Mouse (Mus musculus) mesoderm, embryonic 11.5 days (tissue): ENCODE measurements around the gene Srsf4.

Experiments
- DNase-seq: peaks from one replicate; pipeline ENCODE4 v3.0.0-alpha.2; 2012; ENCODE audit warnings: low read depth, low spot score

Gene Srsf4

DNA sequence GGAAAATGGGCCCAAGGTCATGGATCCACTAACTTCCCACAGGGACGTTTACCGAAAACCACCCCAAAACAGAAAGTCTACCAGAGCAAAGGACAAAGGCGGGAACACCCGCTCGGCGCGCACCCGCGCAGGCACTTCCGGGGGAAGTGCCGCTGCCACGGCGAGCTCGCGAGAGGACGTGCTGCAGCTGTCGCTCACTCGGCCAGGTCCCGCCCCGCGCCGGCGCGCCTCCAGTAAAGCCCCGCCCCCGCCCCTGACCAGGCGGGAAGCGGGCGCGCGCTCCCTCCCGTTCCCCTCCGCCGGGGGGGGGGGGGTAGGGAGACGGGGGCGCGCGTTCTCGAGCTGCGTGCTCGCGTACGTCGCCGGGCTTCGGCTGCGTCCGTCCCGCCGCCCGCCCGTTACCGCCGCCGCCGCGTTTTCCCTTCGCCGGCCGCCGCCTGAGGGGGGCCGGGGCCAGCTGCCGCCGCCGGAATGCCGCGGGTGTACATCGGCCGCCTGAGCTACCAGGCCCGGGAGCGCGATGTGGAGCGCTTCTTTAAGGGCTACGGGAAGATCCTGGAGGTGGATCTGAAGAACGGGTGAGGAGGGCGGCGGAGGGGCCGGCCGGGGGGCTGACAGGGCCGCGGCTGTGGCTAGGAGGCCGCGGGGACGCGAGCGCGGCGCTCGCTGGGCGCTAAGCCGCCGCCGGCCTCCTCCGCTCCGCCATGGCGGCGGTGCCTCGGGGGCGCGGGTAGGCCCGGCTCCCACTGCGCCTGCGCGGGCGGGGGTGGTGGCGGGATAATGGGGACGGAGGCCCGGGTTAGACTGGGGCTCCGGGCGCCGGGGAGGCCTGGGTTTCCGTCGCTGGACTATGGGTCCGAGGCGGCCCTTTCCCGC, at the start of gene Srsf4:
Gene Srsf4 (plus strand): TSS at position 325 of the 876 bp plus-strand sequence.
- DNase-seq, result peak; percentile 98

DNA sequence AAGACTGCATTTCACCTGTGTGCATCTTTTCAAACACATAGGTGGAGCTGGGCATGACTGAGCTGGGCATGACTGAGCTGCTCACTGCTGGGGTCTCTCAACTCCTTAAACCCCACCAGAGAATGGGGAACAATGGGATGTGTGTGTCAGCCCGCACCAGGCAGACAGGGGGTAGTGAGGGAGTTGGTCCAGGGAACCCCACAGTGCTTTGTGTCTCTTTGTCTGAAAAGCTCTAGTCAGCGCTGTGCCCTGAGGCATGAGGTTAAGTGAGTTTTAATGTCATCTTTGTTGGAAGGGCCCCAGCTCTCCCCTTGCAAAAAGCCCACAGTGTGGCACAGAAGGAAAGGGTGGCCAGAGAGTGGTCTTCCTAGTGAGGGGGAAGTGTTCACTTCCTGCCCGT, 48.5 kb upstream of the Srsf4 start:
- peak; percentile 45 for DNase-seq

DNA sequence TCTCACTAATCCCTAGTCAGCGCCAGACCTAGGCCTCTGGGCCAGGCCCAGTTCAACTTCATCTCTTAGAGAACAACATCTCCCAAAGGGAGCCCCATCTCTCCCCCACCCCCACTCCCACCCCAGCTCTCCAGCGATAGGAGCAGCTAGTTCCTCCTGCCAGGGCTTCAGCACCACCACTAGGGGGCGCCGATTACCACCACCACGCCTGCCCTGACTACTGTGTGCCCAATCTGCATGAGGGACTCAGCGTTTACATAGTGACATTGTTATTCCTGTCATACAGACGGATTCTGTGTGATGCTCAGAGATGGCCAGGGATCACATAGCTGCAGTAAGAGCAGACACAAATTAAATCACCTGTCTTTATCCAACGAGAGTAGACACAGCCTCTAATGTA, 47.6 kb upstream of the Srsf4 start:
- DNase-seq, result no peak

DNA sequence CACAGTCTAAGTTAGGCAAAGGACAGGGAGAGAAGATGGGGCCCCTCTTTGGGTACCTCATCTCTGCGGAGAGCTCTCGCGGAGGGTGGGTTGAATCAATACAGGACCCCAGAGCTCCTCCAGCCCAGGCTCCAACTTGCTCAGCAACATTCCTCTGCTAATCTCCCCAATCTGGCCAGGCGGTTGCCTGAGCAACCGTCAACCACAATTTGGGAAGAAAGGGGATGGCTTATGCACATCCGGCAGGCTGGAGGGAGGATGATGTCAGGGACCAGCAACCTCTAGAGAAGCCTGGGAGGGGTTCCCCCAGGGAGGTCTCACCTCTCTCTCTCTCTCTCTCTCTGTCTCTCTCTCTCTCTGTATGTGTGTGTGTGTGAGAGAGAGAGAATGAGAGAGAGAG, 46.5 kb upstream of the Srsf4 start:
- peak; percentile 82 for DNase-seq

DNA sequence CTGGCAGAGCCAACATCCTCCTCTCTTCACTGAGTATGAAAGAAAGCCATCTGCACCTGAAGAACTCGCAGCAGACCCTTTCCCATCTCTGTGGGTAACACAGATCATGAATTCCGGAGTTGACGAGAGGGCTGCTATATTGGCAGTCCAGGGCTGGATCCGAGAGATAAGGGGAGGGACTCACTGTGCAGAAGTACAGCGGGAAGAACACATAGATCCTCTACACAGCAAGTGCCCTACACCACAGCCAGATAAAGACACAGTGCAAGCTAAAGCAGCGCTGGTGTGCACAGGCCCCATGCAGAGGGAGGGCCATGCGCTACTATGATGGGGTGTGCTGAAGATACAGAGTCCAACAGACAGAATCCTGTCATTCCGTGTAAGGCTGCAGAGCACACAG, 44.3 kb upstream of the Srsf4 start:
- DNase-seq, result no peak

DNA sequence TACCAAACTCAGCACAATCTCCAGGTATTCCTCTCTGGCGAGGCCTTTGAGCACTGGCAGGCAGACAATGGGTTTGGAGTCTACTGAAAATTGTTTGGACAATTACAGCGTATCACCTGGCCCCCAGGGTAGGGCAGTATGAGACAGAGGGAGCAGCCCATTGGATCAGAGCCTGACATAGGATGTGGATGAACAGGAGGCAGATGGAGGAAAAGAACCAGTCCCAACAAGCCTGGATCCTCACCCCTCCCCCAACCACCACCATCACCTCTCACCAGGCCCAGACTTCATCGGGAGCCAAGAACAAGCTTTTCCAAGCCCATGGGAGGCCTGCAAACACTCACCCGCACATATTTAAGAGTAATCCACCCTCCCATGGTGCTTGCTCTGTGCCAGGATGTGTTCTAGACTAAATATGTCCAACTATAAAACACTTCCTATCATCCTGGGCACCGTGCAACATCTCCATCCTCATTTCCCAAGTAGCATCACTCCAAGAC, 41.8 kb upstream of the Srsf4 start:
- DNase-seq, result no peak

DNA sequence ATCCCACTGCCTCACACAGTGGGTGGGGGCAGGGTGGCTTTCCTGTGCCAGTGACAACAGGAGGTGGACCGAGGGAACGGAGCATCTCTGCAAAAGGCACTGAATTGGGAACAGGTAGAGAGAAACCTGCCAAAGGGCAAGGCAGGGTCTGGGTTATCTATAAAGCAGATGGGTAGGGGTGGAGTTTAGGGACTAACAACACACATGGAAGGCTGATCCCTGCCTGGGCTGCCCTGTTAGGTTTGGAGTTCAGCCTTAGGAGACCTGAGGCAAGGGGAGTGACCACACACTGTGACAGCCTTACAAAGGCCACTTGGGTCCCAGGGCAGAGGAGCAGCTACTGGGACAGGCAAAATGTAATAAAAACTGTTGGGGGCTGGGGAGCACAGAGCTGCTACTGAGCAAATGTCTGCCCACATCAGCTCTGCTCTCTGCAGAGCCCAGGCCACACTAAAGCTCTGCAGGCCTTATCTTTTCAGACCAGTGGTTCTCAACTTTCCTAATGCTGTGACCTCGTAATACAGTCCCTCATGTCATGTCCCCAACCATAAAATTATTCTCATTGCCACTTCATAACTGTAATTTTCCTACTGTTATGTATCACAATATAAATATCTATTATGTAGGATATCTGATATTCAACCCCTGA, 40.5 kb upstream of the Srsf4 start:
- DNase-seq, result no peak

DNA sequence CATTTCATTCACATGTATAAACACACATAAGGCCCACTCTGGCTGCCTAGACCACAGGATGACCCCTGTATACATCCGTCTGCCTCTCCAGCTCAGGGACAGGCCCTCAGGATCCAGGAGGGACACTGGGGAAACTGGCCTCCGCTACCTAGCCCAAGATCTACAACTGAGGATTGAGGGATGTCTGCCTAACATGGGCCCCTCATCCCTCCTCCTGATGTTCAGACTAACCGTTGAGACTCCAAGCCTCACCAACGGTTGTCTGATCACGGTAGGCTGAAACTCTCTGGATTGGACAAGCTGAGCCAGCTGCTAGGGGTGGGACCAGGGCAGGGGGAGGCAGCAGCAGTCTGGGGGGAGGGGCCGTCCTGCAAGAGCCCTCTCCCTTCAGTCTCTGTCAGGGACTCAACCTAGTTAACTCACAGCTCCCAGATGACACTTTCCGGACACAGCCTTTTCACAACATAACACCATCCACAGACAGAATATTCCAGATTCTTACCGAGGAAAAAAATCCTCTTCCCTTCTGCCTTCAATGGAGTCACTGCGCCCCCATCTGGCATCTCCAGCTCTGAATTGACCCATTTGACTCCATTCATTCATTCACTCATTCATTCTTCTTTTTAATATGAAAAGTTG, 39.3 kb upstream of the Srsf4 start:
- peak; percentile 47 for DNase-seq

DNA sequence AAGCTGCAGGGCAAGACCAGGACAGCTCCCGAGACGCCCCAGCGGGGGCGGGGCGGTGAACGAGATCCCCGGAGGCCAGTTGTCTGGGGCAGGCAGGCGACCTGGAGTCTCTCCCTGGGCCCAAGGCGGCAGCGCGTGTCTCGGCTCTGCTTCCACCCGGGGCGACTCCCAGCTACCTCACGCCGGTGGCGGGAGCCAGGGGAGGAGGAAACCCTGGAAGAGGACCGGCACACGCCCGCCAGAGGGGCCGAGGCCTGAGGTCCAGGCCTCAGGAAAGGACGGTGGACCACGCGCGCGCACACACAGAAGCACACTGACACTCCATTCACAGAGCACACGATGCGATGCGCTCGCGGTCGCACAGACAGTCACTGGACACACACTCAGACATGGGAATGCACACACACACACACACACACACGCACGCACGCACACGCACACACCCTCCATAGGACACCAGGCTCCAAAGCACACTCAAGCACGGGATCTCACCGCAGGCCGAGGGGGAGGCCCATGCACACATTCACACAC, 37.0 kb upstream of the Srsf4 start:
- DNase-seq, result peak; percentile 45

DNA sequence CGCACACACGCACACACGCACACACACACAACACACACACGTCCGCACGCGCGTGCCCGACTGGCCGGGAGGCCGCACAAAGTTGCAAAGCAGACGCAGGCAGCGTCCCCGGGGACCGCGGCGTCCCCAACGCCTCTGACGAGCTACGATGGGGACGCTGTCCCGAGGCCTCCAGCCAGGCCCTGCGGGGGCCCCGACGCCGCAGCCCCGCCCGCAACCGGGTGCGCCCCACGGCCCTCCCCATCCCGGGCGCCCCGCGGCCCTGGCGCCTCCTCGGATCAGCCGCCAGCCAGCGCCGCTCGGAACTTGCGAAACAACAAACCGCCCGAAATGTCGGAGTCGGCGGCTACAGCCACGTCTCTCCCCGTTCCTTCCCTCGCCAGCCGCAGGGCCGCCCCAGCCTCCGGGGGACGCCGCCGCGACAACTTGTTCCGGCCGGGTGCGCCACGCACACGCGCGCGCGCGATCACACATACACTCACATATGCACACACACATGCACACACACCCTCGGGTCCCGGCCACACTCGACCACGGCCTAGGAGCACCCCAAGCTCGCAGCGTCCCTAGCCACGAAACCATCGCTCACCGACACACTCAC, 36.4 kb upstream of the Srsf4 start:
- no peak for DNase-seq

DNA sequence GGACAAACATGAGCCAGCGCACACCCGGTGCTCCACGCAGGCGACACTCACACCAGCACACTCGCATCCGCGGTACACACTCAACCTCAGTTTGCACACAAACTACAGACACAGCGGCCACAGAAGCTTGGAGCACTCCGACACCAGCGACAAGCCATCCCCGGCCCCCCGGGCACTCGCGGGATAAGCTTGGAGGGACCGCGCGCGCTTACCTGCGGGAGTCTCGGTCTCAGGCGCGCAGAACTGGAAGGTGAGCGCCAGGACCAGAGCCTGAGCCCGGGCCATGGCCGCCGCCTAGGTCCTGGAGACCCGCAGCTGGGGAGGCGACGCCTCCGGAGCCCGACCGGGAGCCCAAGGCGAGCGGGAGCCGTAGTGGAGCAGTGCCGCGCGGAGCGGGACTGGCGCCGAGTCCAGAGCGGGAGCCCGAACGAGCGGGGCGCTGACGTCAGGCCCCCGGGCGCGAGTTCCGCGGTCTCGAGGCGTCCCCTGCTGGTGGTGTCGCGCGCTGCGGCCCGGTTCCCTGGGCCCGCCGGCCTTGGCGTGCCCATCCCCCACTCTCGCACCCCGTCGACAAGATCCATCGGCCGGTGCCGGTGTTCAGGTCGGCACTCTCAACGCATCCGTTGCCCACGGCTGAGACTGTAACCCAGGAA, 35.4 kb upstream of the Srsf4 start, which contains the start of gene Ptpru:
Gene Ptpru (minus strand): TSS at position 417 of the 653 bp plus-strand sequence.
- peak; percentile 87 for DNase-seq

DNA sequence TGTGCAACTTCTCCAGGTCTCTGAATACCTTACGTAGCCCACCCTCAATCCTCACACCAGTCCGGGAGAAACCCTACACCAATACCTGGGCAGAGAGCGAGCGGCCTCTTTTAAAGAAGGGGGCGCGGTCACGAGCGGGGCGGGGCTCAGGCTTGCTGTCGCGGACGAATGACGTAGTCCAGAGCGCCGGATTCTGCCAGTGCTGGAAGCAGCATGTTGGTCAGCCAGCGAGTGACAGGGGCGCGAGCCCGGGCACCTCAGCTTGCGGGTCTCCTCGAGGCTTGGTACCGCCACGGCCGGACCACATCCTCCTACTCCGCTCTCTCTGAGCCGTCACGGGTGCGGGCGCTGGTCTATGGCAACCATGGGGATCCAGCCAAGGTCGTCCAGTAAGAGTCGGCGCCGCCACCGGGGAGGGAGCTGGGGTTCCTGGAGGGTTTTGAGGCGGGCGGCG, 30.1 kb upstream of the Srsf4 start, which contains the start of gene Mecr:
Gene Mecr (plus strand): TSS at position 181 of the 454 bp plus-strand sequence.
- peak; percentile 93 for DNase-seq

DNA sequence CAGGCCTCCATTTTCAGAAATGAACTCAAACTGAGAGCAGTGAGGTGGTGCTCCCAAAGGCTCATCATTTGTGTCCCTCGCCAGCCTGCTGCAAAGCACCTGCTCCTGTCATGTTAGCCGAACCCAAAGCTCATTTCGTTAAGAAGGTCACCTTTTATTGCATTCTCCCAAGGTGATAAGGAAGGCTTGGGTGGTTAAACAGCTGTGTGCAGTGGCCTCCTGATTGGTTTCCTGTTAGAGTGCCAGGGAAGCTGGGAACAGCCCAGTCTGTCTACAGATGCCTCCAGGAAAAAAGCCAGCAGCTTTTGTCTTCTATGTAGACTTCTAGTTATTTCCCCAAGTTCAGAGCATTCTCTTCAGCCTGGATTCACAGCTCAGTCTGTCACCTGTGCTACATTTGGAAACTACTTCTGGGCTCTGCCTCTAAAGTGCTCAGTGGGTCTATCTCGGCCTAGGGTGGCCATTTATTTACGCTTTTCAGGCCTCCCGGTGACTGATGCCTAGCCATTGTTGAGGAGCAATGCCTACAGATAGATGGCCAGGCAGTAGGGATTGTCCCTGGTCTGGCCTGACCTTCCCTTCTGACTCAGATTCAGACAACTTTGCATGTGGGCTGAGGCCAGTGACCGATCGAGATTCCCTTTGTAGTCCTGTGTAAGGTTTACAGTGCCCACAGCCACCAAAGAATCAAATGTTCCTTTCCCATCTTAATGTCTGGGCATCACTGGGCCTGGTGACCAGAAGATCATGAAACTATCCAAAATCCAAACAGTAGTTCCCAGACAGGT, 27.2 kb upstream of the Srsf4 start:
- DNase-seq, result no peak

DNA sequence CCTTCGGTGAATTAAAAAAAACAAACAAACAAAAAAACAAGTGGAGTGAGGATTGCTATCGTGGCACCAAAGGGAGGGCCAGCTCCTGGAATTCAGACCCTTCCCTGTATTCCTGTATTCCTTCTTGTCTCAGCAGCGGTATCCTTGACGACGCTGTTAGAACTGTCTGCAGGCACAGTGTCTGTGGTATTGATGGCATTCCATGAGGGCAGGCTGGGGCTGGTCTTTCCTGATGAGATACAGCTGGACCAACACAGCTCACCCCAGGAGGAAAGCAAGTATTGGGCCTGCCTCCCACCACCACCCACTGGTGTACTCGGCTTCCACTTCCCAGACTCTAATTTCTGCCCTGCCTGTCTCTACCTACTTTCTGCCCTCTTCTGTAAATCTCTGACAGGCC, 25.3 kb upstream of the Srsf4 start:
- peak; percentile 78 for DNase-seq

DNA sequence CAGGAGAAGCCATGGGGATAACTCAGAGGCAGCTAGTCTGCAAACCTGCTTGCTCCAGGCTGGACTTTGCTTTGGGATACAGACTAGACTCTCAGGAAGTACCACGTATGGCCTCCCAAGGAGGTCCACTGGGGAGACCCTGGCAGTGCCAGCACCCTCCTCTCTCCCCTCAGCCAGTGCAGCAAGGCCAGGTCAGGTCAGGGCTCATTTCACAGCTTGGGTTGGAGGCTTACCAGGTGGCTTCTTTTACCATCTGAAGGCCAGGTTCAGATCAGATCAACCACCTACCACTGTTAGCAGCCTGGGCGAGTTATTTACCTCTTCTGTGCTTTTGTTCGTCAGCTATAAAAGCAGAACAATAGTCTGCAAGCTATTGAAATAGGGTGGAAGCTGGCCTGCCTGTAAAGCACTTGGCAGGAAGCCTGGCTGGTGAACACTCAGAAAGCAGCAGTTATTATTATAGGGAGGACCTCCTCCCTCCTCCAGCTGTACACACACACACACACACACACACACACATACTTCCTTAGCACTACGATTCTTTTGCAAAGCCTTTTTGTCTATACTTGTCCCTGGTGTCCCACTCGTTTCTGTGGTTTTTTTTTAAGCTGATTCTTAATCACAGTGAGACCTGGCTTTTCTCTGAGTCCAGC, 23.3 kb upstream of the Srsf4 start:
- no peak for DNase-seq

DNA sequence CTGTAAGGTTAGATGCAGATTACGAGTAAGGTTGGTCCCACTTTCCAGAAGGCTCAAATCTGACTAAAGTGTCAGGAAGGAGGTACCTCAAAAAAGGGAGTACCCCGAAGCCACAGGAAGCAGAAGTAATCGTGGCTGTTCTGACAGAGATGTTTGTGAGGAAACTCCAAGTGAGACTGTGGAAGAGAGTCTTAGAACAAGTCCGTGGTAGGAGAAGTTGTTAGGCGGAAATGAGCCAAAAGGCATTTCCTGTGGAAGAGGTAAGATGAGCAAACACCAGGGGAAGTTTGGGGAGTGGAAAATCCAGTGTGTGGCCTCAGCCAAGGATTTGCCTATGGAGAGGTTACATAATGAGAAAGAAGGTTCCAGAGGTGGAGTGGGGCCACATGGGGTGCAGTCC, 18.5 kb upstream of the Srsf4 start:
- no peak for DNase-seq

DNA sequence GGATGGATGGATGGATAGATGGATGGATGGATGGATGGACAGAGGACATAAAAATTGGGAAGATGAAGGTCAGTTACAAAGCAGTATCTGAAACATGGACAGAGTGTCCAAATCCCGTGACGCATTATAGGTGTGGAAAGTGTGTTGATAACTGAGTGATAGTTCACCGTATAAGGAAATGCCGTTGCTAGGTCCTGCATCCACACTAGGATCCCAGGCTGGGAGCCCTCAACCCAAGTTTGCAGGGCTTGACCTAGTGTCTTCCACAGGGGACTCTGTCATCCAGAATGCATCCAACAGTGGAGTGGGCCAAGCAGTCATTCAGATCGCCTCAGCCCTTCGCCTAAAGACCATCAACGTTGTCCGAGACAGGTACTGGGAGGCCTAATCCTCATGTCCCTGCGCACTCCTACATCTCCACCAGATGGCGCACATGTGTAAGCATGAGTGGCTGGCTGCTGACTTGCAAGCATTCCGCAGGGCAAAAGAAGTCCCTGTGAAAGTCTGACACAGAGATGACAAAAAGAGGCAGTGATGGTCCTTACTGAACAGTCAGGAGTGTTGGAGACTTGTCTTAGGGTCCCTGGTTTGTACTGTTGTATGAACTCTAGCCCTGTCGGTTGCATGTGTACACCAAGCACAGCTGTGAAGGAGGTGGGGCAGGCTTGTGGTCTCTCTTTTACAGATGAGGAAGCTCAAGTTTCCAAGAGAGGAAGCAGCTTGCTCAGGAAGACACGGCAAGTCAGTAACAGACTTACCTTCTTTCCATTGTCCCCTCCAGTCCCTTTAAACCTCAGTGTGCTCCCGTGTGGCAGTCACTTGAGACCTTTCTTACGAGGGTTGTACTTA, 12.7 kb upstream of the Srsf4 start:
- DNase-seq, result peak; percentile 85

DNA sequence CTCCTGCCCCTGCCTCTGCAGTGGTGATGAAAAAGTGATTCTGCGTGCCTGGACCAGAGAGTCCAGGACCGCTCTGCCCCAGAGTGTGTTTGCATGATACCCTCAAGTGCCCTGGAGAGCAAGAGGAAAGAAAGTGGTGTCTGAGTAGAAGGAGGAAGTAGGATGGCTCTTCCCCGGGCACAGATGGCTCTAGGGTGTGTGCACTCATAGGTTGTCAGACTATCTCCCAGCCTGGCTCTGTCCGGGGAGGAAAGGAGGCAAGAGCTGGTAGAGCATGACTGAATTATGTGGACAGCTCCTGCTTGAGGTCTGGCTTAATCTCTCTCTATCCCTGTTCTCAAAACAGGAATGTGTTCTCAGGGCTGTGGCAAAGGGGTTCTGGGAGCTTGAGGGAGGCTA, 12.1 kb upstream of the Srsf4 start:
- DNase-seq, result no peak
